Mouse (Mus musculus) gastrocnemius, postnatal 36 days (tissue): ENCODE data around the gene Dab2ip. TPM values are rescaled to one million over a fixed set of nuclear protein-coding genes. Genes with fewer than 3 reads are reported as not detected.

Experiments used
- DNase-seq, 2 experiments: peaks; one replicate each; pipeline ENCODE4 v3.0.0; 2022
- intact Hi-C: fragments of 180-260 bp; cut with DNase I; formaldehyde crosslinking; loops from one replicate; pipeline ENCODE4 v1.15.1; 2025
- total RNA-seq, 2 experiments: library from RNA; stranded (reverse); gene quantifications; 2 replicates each; pipeline ENCODE4 v1.2.3; 2021

Dab2ip gene
- total RNA-seq, 2 experiments from 2014 or later: 37.6 to 46.5 TPM

GRCm38 (mm10) chr2:35768538-35769238, 210.6 kb downstream of the Dab2ip start:
- intact Hi-C loops: no loop called here
- no peak for DNase-seq

- DNase-seq: no peak
- intact Hi-C loops: no loop called here
Measured at GRCm38 (mm10) chr2:35769398-35769797, 211.3 kb downstream of the Dab2ip start.

- no peak for DNase-seq
- intact Hi-C loops: no loop called here
Measured at GRCm38 (mm10) chr2:35770541-35770940, 212.5 kb downstream of the Dab2ip start.

- intact Hi-C loops: no loop called here
- no peak for DNase-seq
Measured at GRCm38 (mm10) chr2:35775651-35776055, 217.6 kb downstream of the Dab2ip start.

GRCm38 (mm10) chr2:35776935-35777334, 218.9 kb downstream of the Dab2ip start:
- no peak for DNase-seq
- intact Hi-C loops: no loop called here

GRCm38 (mm10) chr2:35779266-35779665, 221.2 kb downstream of the Dab2ip start:
- intact Hi-C loops: no loop called here
- DNase-seq: no peak

Other genes starting within 250 kb of the Dab2ip start
- 10 to 100 TPM; 18.4 to 20.7 TPM for gene Stom, start 221.3 kb upstream of the Dab2ip start, total RNA-seq
- not detected for gene 4930568D16Rik, start 190.5 kb upstream of the Dab2ip start, total RNA-seq
- gene 4930402F06Rik, start 161.1 kb upstream of the Dab2ip start, total RNA-seq: not detected
- gene Ggta1, start 95.0 kb upstream of the Dab2ip start, total RNA-seq: 1 to 10 TPM; 5.9 to 8.8 TPM